Mouse (Mus musculus): ENCODE measurements around the gene Snta1.

Snta1 gene

GRCm38 (mm10) chr2:154407643-154408445 lies at the start of gene Snta1:
TSS of gene Snta1 (minus strand) at chr2:154408099.
- in situ Hi-C loops (cut with MboI, MseI), result loop anchor here (25.0 kb wide), 1 partner anchor 129 kb away; the partner anchor contains the start of gene 1700003F12Rik

- in situ Hi-C loops (cut with MboI, MseI), result no loop called here
Observed at GRCm38 (mm10) chr2:154456621-154457020, 48.7 kb upstream of the Snta1 start.

- in situ Hi-C loops (cut with MboI, MseI), result no loop called here
Observed at GRCm38 (mm10) chr2:154455776-154456175, 47.9 kb upstream of the Snta1 start.

GRCm38 (mm10) chr2:154454605-154455004 lies 46.7 kb upstream of the Snta1 start:
- in situ Hi-C loops (cut with MboI, MseI), result no loop called here

GRCm38 (mm10) chr2:154454099-154454498 lies 46.2 kb upstream of the Snta1 start:
- in situ Hi-C loops (cut with MboI, MseI), result no loop called here

- in situ Hi-C loops (cut with MboI, MseI), result no loop called here
Observed at GRCm38 (mm10) chr2:154452951-154453350, 45.1 kb upstream of the Snta1 start.

GRCm38 (mm10) chr2:154448633-154449032 lies 40.7 kb upstream of the Snta1 start:
- in situ Hi-C loops (cut with MboI, MseI), result no loop called here

GRCm38 (mm10) chr2:154447821-154448220 lies 39.9 kb upstream of the Snta1 start:
- in situ Hi-C loops (cut with MboI, MseI), result no loop called here

- in situ Hi-C loops (cut with MboI, MseI), result no loop called here
Observed at GRCm38 (mm10) chr2:154440453-154440852, 32.6 kb upstream of the Snta1 start.

- in situ Hi-C loops (cut with MboI, MseI), result no loop called here
Observed at GRCm38 (mm10) chr2:154437191-154437527, 29.3 kb upstream of the Snta1 start.

GRCm38 (mm10) chr2:154436458-154437190 lies 28.7 kb upstream of the Snta1 start, which contains the start of gene Cbfa2t2:
TSS of gene Cbfa2t2 (plus strand) at chr2:154436481.
- in situ Hi-C loops (cut with MboI, MseI), result no loop called here

GRCm38 (mm10) chr2:154436076-154436457 lies 28.2 kb upstream of the Snta1 start:
- in situ Hi-C loops (cut with MboI, MseI), result no loop called here

GRCm38 (mm10) chr2:154434690-154435089 lies 26.8 kb upstream of the Snta1 start:
- in situ Hi-C loops (cut with MboI, MseI), result no loop called here

GRCm38 (mm10) chr2:154433391-154433790 lies 25.5 kb upstream of the Snta1 start:
- in situ Hi-C loops (cut with MboI, MseI), result no loop called here

GRCm38 (mm10) chr2:154432696-154433095 lies 24.8 kb upstream of the Snta1 start:
- in situ Hi-C loops (cut with MboI, MseI), result no loop called here

- in situ Hi-C loops (cut with MboI, MseI), result no loop called here
Observed at GRCm38 (mm10) chr2:154430566-154430965, 22.7 kb upstream of the Snta1 start.

GRCm38 (mm10) chr2:154427853-154428360 lies 20.0 kb upstream of the Snta1 start:
- in situ Hi-C loops (cut with MboI, MseI), result no loop called here

GRCm38 (mm10) chr2:154426905-154427852 lies 19.3 kb upstream of the Snta1 start:
- in situ Hi-C loops (cut with MboI, MseI), result no loop called here

GRCm38 (mm10) chr2:154426188-154426904 lies 18.4 kb upstream of the Snta1 start:
- in situ Hi-C loops (cut with MboI, MseI), result no loop called here

- in situ Hi-C loops (cut with MboI, MseI), result no loop called here
Observed at GRCm38 (mm10) chr2:154425522-154425921, 17.6 kb upstream of the Snta1 start.

GRCm38 (mm10) chr2:154423548-154423947 lies 15.6 kb upstream of the Snta1 start:
- in situ Hi-C loops (cut with MboI, MseI), result loop anchor here (25.0 kb wide), 1 partner anchor 114 kb away; the partner anchor contains the start of gene 1700003F12Rik

Measured in T-helper 1 cell (primary cell).